Mouse (Mus musculus) natural killer cell, adult 2 months (primary cell): ENCODE data around the gene Pex26.

Experiments
- DNase-seq, 2 experiments: peaks; one replicate each; pipeline ENCODE4 v3.0.0; 2022; ENCODE audit warnings: low spot score in 2 of 2

Pex26 gene

GRCm38 (mm10) chr6:121183414-121184173, at the start of gene Pex26:
Gene Pex26, plus strand, starts transcription at chr6:121183667.
- peak; percentile 90 to 92 for DNase-seq

- no peak for DNase-seq
Observed at GRCm38 (mm10) chr6:121134249-121134648, 49.2 kb upstream of the Pex26 start.

GRCm38 (mm10) chr6:121134884-121135283, 48.6 kb upstream of the Pex26 start:
- DNase-seq, result no peak

- DNase-seq, result no peak
Observed at GRCm38 (mm10) chr6:121137222-121137621, 46.2 kb upstream of the Pex26 start.

- DNase-seq, result no peak
Observed at GRCm38 (mm10) chr6:121138338-121139040, 45.0 kb upstream of the Pex26 start.

GRCm38 (mm10) chr6:121139271-121139670, 44.2 kb upstream of the Pex26 start:
- no peak for DNase-seq

- DNase-seq, result no peak
Observed at GRCm38 (mm10) chr6:121142298-121142697, 41.2 kb upstream of the Pex26 start.

- DNase-seq, result no peak
Observed at GRCm38 (mm10) chr6:121143439-121143838, 40.0 kb upstream of the Pex26 start.

GRCm38 (mm10) chr6:121144066-121144465, 39.4 kb upstream of the Pex26 start:
- DNase-seq, result no peak

GRCm38 (mm10) chr6:121145010-121145604, 38.4 kb upstream of the Pex26 start:
- no peak for DNase-seq

GRCm38 (mm10) chr6:121145906-121146305, 37.6 kb upstream of the Pex26 start:
- no peak for DNase-seq

- no peak for DNase-seq
Observed at GRCm38 (mm10) chr6:121146798-121147197, 36.7 kb upstream of the Pex26 start.

- no peak for DNase-seq
Observed at GRCm38 (mm10) chr6:121148360-121148759, 35.1 kb upstream of the Pex26 start.

- DNase-seq, result no peak
Observed at GRCm38 (mm10) chr6:121149420-121149819, 34.0 kb upstream of the Pex26 start.

GRCm38 (mm10) chr6:121150126-121150525, 33.3 kb upstream of the Pex26 start:
- no peak for DNase-seq

- no peak for DNase-seq
Observed at GRCm38 (mm10) chr6:121151732-121152131, 31.7 kb upstream of the Pex26 start.

- DNase-seq, result no peak
Observed at GRCm38 (mm10) chr6:121153177-121153576, 30.3 kb upstream of the Pex26 start.

- DNase-seq, result no peak
Observed at GRCm38 (mm10) chr6:121154451-121155300, 28.8 kb upstream of the Pex26 start.

GRCm38 (mm10) chr6:121156030-121156429, 27.4 kb upstream of the Pex26 start:
- no peak for DNase-seq

- no peak for DNase-seq
Observed at GRCm38 (mm10) chr6:121159616-121160015, 23.9 kb upstream of the Pex26 start.

GRCm38 (mm10) chr6:121160126-121160525, 23.3 kb upstream of the Pex26 start:
- DNase-seq, result no peak

GRCm38 (mm10) chr6:121162616-121163015, 20.9 kb upstream of the Pex26 start:
- DNase-seq, result no peak
